Mouse (Mus musculus) heart, postnatal 0 days (tissue): ENCODE measurements at regions not wholly inside any gene's neighbourhood (a gene's known extent, or its start where the extent isn't known, plus 50 kb on each side); places are given as distances from the start of the nearest gene placed in this dataset.

ENCODE experiments used
- ATAC-seq: fragments of 200-750 bp; cut with Nextera tagmentation; 2 replicates; pipeline ENCODE4 v1.8.0; 2017; ENCODE audit warnings: low read depth, moderate number of reproducible peaks, moderate library complexity; ENCODE audit not compliant: insufficient read depth
- DNase-seq: peaks from one replicate; pipeline ENCODE4 v3.0.0-alpha.2; 2016; ENCODE audit warnings: low spot score
- H3K27ac ChIP-seq: fragments of 300-500 bp; sonication (generic); 2 replicates; pipeline ENCODE4 v1.5.1; 2014; ENCODE audit warnings: low read depth, mild to moderate bottlenecking
- H3K27me3 ChIP-seq: fragments of 300-500 bp; sonication (generic); 2 replicates; pipeline ENCODE4 v1.6.1; 2014; ENCODE audit warnings: low read length, mixed read lengths; ENCODE audit not compliant: control insufficient read depth, insufficient read depth
- H3K36me3 ChIP-seq: fragments of 300-500 bp; sonication (generic); replicated peaks from 2 replicates; pipeline ENCODE4 v1.6.1; 2014; ENCODE audit warnings: low read length, mixed read lengths; ENCODE audit not compliant: control insufficient read depth, insufficient read depth
- H3K4me1 ChIP-seq: fragments of 300-500 bp; sonication (generic); 2 replicates; pipeline ENCODE4 v1.6.1; 2014; ENCODE audit warnings: antibody characterized with exemption; ENCODE audit not compliant: control insufficient read depth, insufficient read depth
- H3K4me2 ChIP-seq: fragments of 300-500 bp; sonication (generic); 2 replicates; pipeline ENCODE4 v1.6.1; 2014; ENCODE audit warnings: low read depth, mild to moderate bottlenecking, low read length, moderate library complexity
- H3K4me3 ChIP-seq: fragments of 300-500 bp; sonication (generic); 2 replicates; pipeline ENCODE4 v1.5.1; 2014; ENCODE audit warnings: low read depth, low read length
- H3K9ac ChIP-seq: fragments of 300-500 bp; sonication (generic); replicated peaks from 2 replicates; pipeline ENCODE4 v1.6.1; 2014; ENCODE audit warnings: low read depth, low read length, mixed read lengths
- H3K9me3 ChIP-seq: fragments of 300-500 bp; sonication (generic); replicated peaks from 2 replicates; pipeline ENCODE4 v1.6.1; 2016; ENCODE audit warnings: low read length; ENCODE audit not compliant: control insufficient read depth
- CTCF ChIP-seq: IDR thresholded peaks from 2 replicates; pipeline ENCODE4 v1.5.1; 2016; ENCODE audit warnings: antibody characterized with exemption, control low read depth, low read depth
- EP300 ChIP-seq: IDR thresholded peaks from 2 replicates; pipeline ENCODE4 v1.6.1; 2016; ENCODE audit warnings: antibody characterized with exemption, low read depth
- WGBS: fragments of 180-500 bp; shearing (Covaris S2); extraction: QIAGEN DNeasy Blood & Tissue Kit; methylation state at CpG from one replicate; pipeline ENCODE4 v1.1.7; 2014; 5-methylcytosine and 5-hydroxymethylcytosine counted together

DNA sequence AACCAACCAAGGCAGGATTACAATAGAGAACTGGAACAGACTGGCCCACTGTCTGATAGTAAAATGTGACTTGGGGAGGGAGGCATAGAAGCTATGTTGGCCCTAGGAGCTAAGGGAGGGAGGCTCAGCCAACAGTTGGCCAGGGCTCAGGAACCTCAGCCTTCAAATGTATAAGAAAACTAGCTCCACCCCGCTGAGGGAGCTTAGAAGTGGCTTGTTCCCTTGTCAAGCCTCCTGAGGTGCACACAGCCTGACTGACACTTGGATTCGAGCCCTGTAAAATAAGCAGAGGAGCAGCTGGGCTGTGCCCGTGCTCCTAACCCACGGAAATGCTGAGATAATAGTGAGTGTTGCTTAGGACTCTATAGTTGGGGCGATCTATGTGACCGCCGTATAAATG, 144.7 kb downstream of the Fam43a start:
- ATAC-seq (peak; percentile 20; the same call in 1 of the 2 replicates), DNase-seq (no peak)
- Histone ChIP-seq H3K36me3 (no peaks in the 10 kb centered on the region), H3K4me1 (peaks cover 26% of the 10 kb centered on the region), H3K27me3 (no peaks in the 10 kb centered on the region), H3K9me3 (no peaks in the 10 kb centered on the region), H3K9ac (no peak overlapping the region), H3K4me2 (no peak overlapping the region), H3K27ac (no peak overlapping the region), H3K4me3 (no peak overlapping the region)
- WGBS: 43% methylated on average over 7 of the region's 7 CpGs
- TF ChIP-seq EP300 (no peak), CTCF (no peak)

DNA sequence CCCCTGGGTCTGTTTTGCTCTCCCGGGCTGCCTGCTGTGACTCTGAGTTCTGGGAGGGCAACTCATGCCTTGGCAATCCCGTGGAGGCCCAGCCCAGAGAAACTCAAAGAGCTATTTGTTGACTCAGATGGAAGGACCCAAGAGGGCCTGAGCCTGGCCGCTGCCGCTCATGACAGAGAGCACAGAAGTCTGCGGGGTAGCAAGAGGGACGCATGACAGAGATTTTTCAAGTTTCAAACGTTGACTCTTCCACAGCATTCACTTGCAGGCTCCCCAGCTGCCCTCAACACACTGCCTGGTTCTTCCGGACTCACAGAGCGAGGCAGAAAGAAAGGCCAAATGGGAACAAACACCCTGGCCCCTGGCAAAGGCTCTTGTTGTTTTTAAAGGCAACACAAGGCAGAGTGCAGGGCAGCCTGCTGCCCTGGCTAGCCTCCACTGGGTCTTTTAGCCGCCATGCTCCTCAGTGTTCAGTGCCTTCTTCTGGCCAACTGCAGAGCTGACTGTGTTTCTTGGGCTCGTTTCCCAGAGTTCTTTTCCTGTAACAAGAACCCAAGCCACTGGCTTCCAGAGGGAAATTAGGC, 146.2 kb downstream of the Fam43a start:
- Histone ChIP-seq H3K4me1 (peaks cover 15% of the 10 kb centered on the region), H3K27ac (no peak overlapping the region), H3K4me2 (no peak overlapping the region), H3K9me3 (no peaks in the 10 kb centered on the region), H3K9ac (no peak overlapping the region), H3K4me3 (no peak overlapping the region), H3K27me3 (no peaks in the 10 kb centered on the region), H3K36me3 (no peaks in the 10 kb centered on the region)
- no peak for DNase-seq
- no peak for ATAC-seq
- 47% methylated on average over 11 of the region's 11 CpGs for WGBS
- no peak for TF ChIP-seq CTCF
- no peak for TF ChIP-seq EP300

DNA sequence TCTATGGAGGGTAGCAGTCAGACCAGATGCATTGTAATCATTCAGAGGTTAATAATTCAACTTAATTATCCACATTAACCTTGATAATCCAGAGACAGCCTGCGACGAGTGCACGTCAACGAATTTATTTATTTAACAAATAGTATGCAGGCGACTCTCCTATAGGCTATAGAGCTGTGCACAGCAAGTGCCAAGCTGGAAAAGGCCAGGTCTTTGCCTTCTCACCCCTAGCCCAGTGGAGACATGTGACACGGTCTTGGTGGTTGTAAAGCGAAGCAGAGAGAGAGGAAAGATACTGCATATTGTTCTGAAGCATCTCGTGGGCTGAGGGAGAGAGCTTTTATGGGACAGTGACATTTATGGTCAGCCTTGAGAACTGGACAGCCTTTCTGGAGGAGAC, 146.7 kb downstream of the Fam43a start:
- H3K4me1 ChIP-seq: peaks cover 15% of the 10 kb centered on the region
- H3K27me3 ChIP-seq: no peaks in the 10 kb centered on the region
- H3K36me3 ChIP-seq: no peaks in the 10 kb centered on the region
- 81% methylated on average over 8 of the region's 8 CpGs for WGBS
- TF ChIP-seq CTCF (no peak), EP300 (no peak)
- H3K4me2 ChIP-seq: no peak overlapping the region
- H3K27ac ChIP-seq: no peak overlapping the region
- H3K4me3 ChIP-seq: no peak overlapping the region
- DNase-seq: no peak
- no peak for ATAC-seq
- H3K9ac ChIP-seq: no peak overlapping the region
- H3K9me3 ChIP-seq: no peaks in the 10 kb centered on the region

DNA sequence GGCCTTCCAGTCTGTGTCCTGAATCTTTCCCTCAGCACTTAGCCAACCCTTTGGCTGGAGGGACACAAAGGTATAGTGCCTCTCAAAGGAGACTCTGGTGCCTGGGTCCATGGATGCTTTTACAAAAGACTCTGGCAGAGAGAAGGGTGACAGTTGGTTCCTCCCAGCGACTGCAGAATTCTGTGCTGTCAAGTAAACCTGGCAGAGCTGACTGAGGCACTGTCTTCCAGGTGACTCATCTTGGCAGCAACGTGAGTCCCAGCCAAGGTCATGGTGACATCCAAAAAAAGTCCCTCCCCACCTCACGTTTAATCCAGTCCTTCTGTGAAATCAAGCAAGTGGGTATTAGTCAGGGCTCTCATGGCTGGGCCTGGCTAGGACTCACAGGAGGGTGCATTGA, 150.3 kb downstream of the Fam43a start:
- WGBS: 46% methylated on average over 3 of the region's 3 CpGs
- no peaks in the 10 kb centered on the region for H3K9me3 ChIP-seq
- no peak for ATAC-seq
- TF ChIP-seq EP300 (no peak), CTCF (no peak)
- no peak for DNase-seq
- no peak overlapping the region for H3K4me3 ChIP-seq
- H3K27me3 ChIP-seq: no peaks in the 10 kb centered on the region
- no peak overlapping the region for H3K27ac ChIP-seq
- 0 out of 2 replicates have a peak, but pooled peaks cover 5% of the 10 kb centered on the region for H3K4me1 ChIP-seq
- H3K36me3 ChIP-seq: no peaks in the 10 kb centered on the region
- no peak overlapping the region for H3K9ac ChIP-seq
- no peak overlapping the region for H3K4me2 ChIP-seq

DNA sequence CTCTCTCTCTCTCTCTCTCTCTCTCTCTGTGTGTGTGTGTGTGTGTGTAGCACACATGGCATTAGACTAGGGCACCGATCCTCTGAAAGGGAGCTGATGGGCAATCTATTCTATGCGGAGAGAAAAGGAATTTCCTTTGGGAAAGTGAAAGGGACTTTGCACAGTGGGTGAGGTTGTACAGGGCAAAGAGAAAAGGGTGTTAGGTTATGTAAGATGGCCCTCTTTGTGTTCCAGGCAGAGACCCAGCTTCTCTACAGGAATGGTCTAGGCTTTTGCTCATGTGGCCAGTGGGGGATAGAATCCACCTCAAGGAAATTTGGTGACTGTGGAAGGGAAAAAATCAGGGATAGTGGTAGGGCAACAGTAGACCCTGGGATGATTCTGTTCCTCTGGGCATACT, 156.2 kb downstream of the Fam43a start:
- H3K9me3 ChIP-seq: no peaks in the 10 kb centered on the region

DNA sequence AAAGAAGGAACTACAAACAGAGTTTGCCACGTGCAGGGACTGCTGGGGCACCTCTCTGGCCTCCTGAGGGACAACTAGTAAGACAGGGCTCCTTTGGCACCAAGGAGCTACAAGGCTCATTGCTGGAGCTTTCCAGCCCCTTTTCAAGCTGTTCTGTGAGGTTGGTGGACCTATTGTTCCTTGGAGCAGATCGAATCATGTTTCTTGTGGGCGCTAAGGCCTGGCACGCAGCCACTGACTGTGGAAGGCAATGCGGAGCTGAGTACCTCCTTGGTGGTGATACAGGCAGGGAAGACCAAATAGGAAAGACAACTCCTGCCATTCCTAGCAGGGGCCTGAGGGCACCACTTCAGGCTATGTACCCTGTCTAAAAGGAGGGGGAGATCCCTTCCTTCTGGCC, 157.2 kb downstream of the Fam43a start:
- WGBS: 83% methylated on average over 5 of the region's 5 CpGs
- Histone ChIP-seq H3K4me2 (no peak overlapping the region), H3K36me3 (no peaks in the 10 kb centered on the region), H3K9ac (no peak overlapping the region), H3K4me1 (no peaks in the 10 kb centered on the region), H3K27ac (no peak overlapping the region), H3K9me3 (no peaks in the 10 kb centered on the region), H3K4me3 (no peak overlapping the region), H3K27me3 (no peaks in the 10 kb centered on the region)
- DNase-seq (no peak), ATAC-seq (no peak)
- TF ChIP-seq CTCF: no peak
- TF ChIP-seq EP300: no peak

More for the DNA sequence above, 156.2 kb downstream of the Fam43a start:
- TF ChIP-seq EP300: no peak
- Histone ChIP-seq H3K4me3 (no peak overlapping the region), H3K27me3 (no peaks in the 10 kb centered on the region), H3K9ac (no peak overlapping the region), H3K4me1 (no peaks in the 10 kb centered on the region), H3K36me3 (no peaks in the 10 kb centered on the region), H3K4me2 (no peak overlapping the region), H3K27ac (no peak overlapping the region)
- no peak for DNase-seq
- 84% methylated on average over 2 of the region's 2 CpGs for WGBS
- ATAC-seq: no peak
